Mouse (Mus musculus) small intestine, adult 2 months (tissue): Measurements from ENCODE around the gene Unc13b. TPM values are rescaled to one million over a fixed set of nuclear protein-coding genes. Genes with fewer than 3 reads are reported as not detected.

Source experiments
- H3K27ac ChIP-seq: fragments of 200-500 bp; 2 replicates; pipeline ENCODE4 v1.5.1; 2012; ENCODE audit warnings: low read depth, low read length, control low read depth, inconsistent platforms; ENCODE audit not compliant: insufficient read depth
- H3K27me3 ChIP-seq: fragments of 200-500 bp; 2 replicates; pipeline ENCODE4 v1.6.1; 2012; ENCODE audit warnings: mild to moderate bottlenecking, moderate library complexity, low read length, inconsistent platforms; ENCODE audit not compliant: control insufficient read depth, insufficient read depth
- H3K36me3 ChIP-seq: fragments of 200-500 bp; 2 replicates; pipeline ENCODE4 v1.6.1; 2012; ENCODE audit warnings: mild to moderate bottlenecking, low read length, control low read depth, inconsistent platforms; ENCODE audit not compliant: control insufficient read depth, insufficient read depth
- H3K4me1 ChIP-seq: fragments of 200-500 bp; 2 replicates; pipeline ENCODE4 v1.6.1; 2012; ENCODE audit warnings: low read length, inconsistent platforms, mixed read lengths; ENCODE audit not compliant: control insufficient read depth, insufficient read depth, insufficient read length
- H3K4me3 ChIP-seq: fragments of 200-500 bp; 2 replicates; pipeline ENCODE4 v1.5.1; 2012; ENCODE audit warnings: low read depth, mild to moderate bottlenecking, control low read depth, inconsistent platforms, low read length, moderate library complexity
- CTCF ChIP-seq: fragments of 200-500 bp; IDR thresholded peaks from 2 replicates; pipeline ENCODE4 v1.5.1; 2012; ENCODE audit warnings: low read depth, mild to moderate bottlenecking, control low read depth, inconsistent platforms, low read length, moderate library complexity, mixed read lengths; ENCODE audit not compliant: insufficient replicate concordance, insufficient read length; ENCODE audit errors: extremely low read depth
- POLR2A ChIP-seq: fragments of 200-500 bp; IDR thresholded peaks from 2 replicates; pipeline ENCODE4 v1.6.1; 2012; ENCODE audit warnings: low read depth, mild to moderate bottlenecking, control low read depth, inconsistent platforms, low read length, moderate library complexity
- WGBS: fragments of 180-500 bp; shearing (Covaris S2); methylation state at CpG from one replicate; pipeline ENCODE4 v1.1.7; 2018; 5-methylcytosine and 5-hydroxymethylcytosine counted together
- polyA plus RNA-seq: library from polyadenylated mRNA; depleted of rRNA; stranded (reverse); fragments of >200 nt; gene quantifications from 2 replicates; pipeline ENCODE4 v1.2.3, GENCODE M21; 2012; rRNA removed

The Unc13b gene
- polyA plus RNA-seq, 1 experiment, result 7.0 TPM

DNA sequence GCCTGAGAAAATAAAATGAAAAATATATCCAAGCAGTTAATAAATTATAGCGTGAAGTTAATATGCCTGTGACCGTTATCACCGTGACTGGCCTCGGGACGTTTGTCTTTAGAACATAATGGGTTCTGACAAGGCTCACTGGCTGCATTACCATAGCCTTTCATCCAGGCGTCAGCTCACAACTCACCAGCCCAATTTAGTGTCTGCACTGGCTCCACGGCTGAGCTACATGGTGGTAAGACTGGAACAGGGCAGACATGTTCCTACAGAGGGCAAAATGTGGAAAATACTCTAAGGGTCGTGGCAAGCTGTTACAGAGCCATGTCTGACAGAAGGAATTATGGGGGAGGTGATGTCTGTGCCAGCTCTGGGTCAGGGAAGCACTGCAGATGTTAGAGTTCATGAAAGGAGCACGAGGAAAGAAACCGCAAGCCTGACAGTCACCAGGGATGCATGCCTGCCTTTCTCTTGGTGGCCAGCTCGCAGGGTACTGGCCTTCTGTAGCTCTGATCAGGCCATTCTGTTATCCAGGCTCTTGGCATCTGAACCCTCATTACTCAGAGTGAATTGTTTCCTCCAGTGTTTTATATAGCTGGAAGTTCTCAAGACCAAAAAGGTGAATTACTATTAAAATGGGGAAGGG lies 251.1 kb downstream of the Unc13b start:
- TF ChIP-seq CTCF, result no peak
- TF ChIP-seq POLR2A, result no peak
- Histone ChIP-seq H3K27me3 (no peaks in the 10 kb centered on the region), H3K27ac (no peak overlapping the region), H3K36me3 (no peaks in the 10 kb centered on the region), H3K4me3 (no peak overlapping the region), H3K4me1 (no peaks in the 10 kb centered on the region)
- WGBS, result 82% methylated on average over 11 of the region's 11 CpGs

Other genes with a start within 250 kb of the Unc13b start
- not detected in 2 replicates for gene Fam205a1, start 205.1 kb upstream of the Unc13b start, polyA plus RNA-seq
- gene Gm12394, start 202.2 kb upstream of the Unc13b start, polyA plus RNA-seq, result not detected in 2 replicates
- gene Fam205c, start 184.7 kb upstream of the Unc13b start, polyA plus RNA-seq, result not detected in 2 replicates
- 0.37 and 0.46 TPM in 2 replicates for gene Phf24, start 142.3 kb upstream of the Unc13b start, polyA plus RNA-seq
- gene Dnajb5, start 109.1 kb upstream of the Unc13b start, polyA plus RNA-seq, result 4.2 and 6.5 TPM in 2 replicates
- not detected in 2 replicates for gene 1700022I11Rik, start 89.3 kb upstream of the Unc13b start, polyA plus RNA-seq
- gene Vcp, start 58.4 kb upstream of the Unc13b start, polyA plus RNA-seq, result 44.3 and 78.2 TPM in 2 replicates
- 3.9 and 9.5 TPM in 2 replicates for gene Fancg, start 48.4 kb upstream of the Unc13b start, polyA plus RNA-seq
- gene Pigo, start 33.1 kb upstream of the Unc13b start, polyA plus RNA-seq, result 20.0 and 30.6 TPM in 2 replicates
- 38.7 and 62.8 TPM in 2 replicates for gene Stoml2, start 27.2 kb upstream of the Unc13b start, polyA plus RNA-seq
- gene Fam214b, start 12.7 kb upstream of the Unc13b start, polyA plus RNA-seq, result 36.1 and 70.5 TPM in 2 replicates
- gene Atp8b5, start 208.2 kb downstream of the Unc13b start, polyA plus RNA-seq, result 0.03 and 0.11 TPM in 2 replicates